Comparison of ENCODE assay signal across 22 mouse cellular contexts in the genomic region with DNA sequence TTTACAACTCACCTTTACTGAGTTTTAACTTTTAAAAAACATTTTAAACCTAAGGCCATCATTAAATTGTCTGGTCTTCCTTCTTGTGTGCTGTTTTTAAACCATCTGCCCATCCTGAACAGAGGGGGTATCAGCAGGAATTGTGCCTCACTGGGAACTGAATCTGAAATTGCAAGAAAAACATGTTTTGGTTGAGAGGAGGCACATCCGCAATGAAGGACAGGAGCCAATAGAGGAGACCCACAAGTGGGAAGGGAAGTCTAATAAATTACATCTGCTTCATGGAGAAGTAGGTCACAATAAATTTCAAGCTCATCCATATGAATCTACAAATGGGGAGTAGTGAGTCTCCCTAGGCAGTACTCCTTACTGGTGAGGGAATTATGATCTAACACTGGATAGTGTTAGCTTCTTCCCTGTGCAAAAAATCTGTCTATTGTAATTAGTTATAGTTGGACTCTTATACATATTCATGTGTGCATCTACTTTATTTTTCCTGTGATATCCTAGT.
"Had no signal": no experiment of that assay in that cellular context is flagged by ENCODE, and none has a peak within 500 bp of the region (broad histone marks: within the 10 kb centered on the region; RNA-seq: fewer than 3 reads in every experiment).

No protein-coding gene starts in this region.

- H3K9me3 ChIP-seq: limb, embryonic 12.5 days; limb, embryonic 15.5 days; megakaryocyte, embryonic 14.5 days; midbrain, embryonic 10.5 days; midbrain, embryonic 13.5 days; neural tube, embryonic 13.5 days; stomach, embryonic 15.5 days had no signal

- H3K4me3 ChIP-seq: left cerebral cortex, adult 2 months; limb, embryonic 12.5 days; limb, embryonic 15.5 days; megakaryocyte, embryonic 14.5 days; midbrain, embryonic 10.5 days; midbrain, embryonic 13.5 days; myocyte; neural tube, embryonic 13.5 days; stomach, embryonic 15.5 days had no signal

- H3K27me3 ChIP-seq: limb, embryonic 12.5 days; limb, embryonic 15.5 days; megakaryocyte, embryonic 14.5 days; midbrain, embryonic 13.5 days; neural tube, embryonic 13.5 days; stomach, embryonic 15.5 days had no signal

- H3K4me1 ChIP-seq: limb, embryonic 12.5 days; limb, embryonic 15.5 days; megakaryocyte, embryonic 14.5 days; midbrain, embryonic 10.5 days; midbrain, embryonic 13.5 days; neural tube, embryonic 13.5 days; stomach, embryonic 15.5 days had no signal

- H3K4me2 ChIP-seq: limb, embryonic 12.5 days; limb, embryonic 15.5 days; liver, embryonic 11.5 days; lung, embryonic 14.5 days; midbrain, embryonic 13.5 days; neural tube, embryonic 13.5 days; stomach, embryonic 15.5 days had no signal

- H3K9ac ChIP-seq: limb, embryonic 12.5 days; limb, embryonic 15.5 days; liver, embryonic 14.5 days; liver, postnatal 0 days; lung, embryonic 14.5 days; midbrain, embryonic 13.5 days; neural tube, embryonic 13.5 days; stomach, embryonic 15.5 days had no signal

- DNase-seq: kidney, postnatal 36 days; layer of hippocampus, postnatal 36 days; liver, postnatal 0 days; lung, embryonic 14.5 days; lung, postnatal 36 days; retina, postnatal 1 day; right cerebral cortex, postnatal 25 days; spleen, adult 18-20 months; thymus, postnatal 25 days had no signal

- ATAC-seq: liver, postnatal 0 days; lung, postnatal 0 days; midbrain, embryonic 13.5 days; midbrain, embryonic 16.5 days had no signal

- H3K27ac ChIP-seq: left cerebral cortex, adult 2 months; limb, embryonic 12.5 days; limb, embryonic 15.5 days; liver, embryonic 14.5 days; midbrain, embryonic 10.5 days; midbrain, embryonic 13.5 days; neural tube, embryonic 13.5 days; stomach, embryonic 15.5 days had no signal

- H3K36me3 ChIP-seq: limb, embryonic 12.5 days; limb, embryonic 15.5 days; midbrain, embryonic 10.5 days; midbrain, embryonic 13.5 days; neural tube, embryonic 13.5 days; stomach, embryonic 15.5 days had no signal
